Mouse (Mus musculus) olfactory bulb, adult 2 months (tissue): ENCODE results near the gene Frmd4a.

Source experiments
- CTCF ChIP-seq: fragments of 200-500 bp; IDR thresholded peaks from 2 replicates; pipeline ENCODE4 v1.5.1; 2012; ENCODE audit warnings: low read depth, mild to moderate bottlenecking, low read length, moderate library complexity; ENCODE audit not compliant: insufficient read depth
- POLR2A ChIP-seq: fragments of 200-500 bp; IDR thresholded peaks from 2 replicates; pipeline ENCODE4 v1.6.1; 2012; ENCODE audit warnings: mild to moderate bottlenecking, low read depth, low read length, moderate library complexity; ENCODE audit not compliant: insufficient read depth

GRCm38 (mm10) chr2:4036651-4037117, 19.2 kb downstream of the Frmd4a start:
- TF ChIP-seq CTCF, result no peak
- no peak for TF ChIP-seq POLR2A
